Mouse (Mus musculus) right cerebral cortex, postnatal 14 days (tissue): ENCODE measurements around the gene Fyco1.
"Not testable (repeated sequence)": the region's sequence is repeated elsewhere in the genome, so short reads cannot be mapped to it uniquely, and the experiment has no call there.

Source experiments
- DNase-seq: peaks from one replicate; pipeline ENCODE4 v3.0.0; 2022

Gene Fyco1

DNA sequence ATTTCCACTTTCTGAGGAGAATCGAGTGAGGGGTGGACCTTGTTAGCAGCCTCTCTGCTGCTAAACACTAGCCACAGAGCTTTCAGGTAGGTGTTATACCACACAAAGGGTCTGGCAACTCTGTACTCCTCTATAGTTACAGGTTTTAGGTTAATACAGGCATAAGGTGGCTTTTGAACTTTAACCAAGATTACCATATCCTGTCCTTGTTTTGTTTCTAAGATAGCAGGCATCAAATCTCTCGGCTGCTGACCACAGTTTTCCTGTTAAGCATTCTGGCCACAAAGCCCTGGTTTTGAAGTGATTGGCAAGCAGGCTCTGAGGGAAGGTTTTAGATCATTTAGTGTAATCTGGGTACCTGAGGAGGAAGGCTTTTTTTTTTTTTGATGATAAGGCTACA is 37.4 kb downstream of the Fyco1 start:
- no peak for DNase-seq

DNA sequence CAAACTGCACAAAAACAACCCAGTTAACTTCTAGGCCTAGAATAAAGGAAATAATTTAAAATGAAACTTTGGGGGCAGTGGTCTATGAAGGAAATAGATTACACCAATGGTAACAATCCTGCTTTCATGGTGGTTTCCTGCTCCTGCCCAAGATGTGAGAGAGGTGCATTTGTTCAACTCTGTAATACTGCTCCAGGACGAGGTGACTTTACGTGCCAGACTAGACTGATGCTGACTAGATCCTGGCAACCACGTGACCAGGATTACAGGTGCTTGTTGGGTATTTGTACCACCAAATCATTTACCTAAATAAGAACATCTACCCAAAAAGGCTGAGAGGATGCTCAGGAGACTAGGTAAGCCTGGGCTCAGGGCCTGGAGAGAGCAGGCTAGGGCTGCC is 39.9 kb downstream of the Fyco1 start:
- no peak for DNase-seq

DNA sequence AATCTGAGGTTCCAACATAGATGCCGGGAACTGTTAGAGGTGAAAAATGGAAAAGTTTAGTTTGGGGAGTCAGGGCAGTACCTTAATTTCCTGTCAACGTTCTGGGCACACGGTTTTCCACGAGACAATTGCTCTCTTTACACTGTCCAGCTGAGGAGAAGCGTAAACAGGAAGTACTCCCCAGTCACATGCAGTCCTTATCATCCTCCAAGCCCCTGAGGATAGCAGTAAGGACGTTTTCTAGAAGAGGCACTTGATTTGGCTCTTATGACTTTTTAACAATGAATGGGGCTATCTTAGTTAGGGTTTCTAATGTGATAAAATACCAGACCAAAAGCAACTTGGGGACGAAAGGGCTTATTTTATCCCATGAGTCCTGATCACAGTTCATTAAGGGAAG is 43.1 kb downstream of the Fyco1 start:
- DNase-seq, result no peak

DNA sequence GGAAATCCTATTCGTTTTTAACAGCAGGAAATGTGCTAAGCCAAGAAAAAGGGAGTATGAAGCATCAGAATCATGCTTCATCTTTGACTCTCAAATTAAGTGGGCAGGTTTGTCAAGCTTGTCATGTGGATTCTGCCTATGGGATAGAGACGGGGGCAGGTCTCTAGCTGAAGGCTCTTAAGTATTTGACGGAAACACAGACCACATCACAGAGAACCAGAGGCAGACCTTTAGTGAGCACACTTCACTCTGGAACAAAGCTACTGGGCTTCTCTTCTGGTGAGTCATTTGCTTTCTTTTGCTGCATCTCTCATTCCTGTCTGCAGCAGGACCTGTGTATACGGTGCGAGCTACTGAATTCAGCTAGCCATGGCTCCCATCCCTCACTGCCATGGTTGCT is 45.4 kb downstream of the Fyco1 start, which contains the start of gene Cxcr6:
TSS of gene Cxcr6 (plus strand) at position 209 of the 400 bp plus-strand sequence.
- no peak for DNase-seq

DNA sequence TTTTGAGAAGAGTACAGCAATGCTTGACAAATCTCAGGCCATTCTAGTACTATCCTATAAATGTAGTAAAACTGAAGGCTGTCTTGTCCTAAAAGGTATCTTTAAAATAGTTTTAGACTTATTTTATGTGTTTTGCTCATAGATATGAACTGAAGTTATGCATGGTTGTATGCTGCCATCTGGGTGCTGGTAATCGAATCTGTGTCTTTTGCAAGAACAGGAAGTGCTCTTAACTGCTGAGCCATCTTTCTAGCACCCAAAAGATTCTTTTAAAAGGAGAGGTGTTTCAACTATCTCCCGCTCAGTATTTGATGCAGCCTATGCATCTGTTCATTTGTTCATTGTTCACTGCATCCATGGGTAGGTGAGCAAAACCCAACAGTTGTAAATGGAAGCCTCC is 46.5 kb downstream of the Fyco1 start:
- no peak for DNase-seq

DNA sequence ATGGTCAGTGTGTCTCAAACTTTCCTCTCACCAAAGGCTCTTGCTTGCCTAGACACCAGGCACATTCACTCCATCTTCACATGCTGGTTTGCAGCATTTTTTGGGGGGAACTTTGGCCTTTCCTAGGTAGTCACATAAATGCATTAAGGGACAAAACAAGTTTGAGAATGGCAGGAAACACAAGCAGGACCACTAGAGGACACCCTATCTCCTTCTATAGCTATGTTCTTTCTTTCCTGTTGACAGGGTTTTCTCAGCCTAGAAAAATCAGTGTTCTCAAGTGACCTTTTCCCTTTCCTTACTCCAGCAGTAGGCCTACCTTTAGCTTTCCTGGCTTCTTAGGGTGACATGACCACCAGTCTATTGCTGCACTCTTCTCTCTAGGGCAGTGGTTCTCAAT is 48.8 kb downstream of the Fyco1 start:
- no peak for DNase-seq

DNA sequence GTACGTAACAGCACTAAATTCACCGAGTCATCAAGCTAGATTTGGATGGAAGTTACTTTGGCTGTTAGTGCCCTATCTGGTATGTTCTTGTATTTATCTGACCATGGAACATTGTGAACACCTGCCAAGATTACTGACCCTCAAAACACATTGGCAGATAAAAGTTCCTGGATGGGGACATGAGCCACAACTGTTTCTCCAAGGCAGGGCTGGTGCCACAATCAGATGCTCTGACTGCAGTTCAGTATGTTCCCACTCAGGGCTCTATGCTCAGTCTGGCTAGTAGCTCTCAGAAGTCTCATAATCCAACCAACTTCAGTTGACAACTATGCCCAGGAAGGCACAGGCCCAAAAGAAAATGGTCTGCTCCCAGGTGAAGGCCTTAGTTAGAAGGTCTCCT is 49.3 kb downstream of the Fyco1 start:
- no peak for DNase-seq

DNA sequence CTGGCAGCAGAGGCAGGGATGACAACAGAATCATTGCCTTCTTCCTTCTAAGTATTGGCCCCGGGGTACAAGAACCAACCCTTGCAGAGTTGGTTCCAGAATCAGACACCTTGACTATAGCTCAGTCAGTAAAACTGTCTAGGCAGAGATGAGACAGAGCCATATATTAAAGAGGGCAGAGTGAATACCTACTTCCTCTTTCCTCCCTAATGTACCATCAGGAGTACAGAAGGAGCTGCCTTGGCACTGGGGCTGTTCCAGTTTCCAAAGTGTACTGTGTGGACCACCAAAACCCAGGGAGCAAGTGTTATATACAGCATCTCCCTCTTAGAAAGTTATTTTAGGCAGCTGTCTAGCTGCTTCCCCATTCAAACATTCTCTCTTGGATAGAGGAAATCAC is 50.2 kb downstream of the Fyco1 start:
- DNase-seq, result no peak

DNA sequence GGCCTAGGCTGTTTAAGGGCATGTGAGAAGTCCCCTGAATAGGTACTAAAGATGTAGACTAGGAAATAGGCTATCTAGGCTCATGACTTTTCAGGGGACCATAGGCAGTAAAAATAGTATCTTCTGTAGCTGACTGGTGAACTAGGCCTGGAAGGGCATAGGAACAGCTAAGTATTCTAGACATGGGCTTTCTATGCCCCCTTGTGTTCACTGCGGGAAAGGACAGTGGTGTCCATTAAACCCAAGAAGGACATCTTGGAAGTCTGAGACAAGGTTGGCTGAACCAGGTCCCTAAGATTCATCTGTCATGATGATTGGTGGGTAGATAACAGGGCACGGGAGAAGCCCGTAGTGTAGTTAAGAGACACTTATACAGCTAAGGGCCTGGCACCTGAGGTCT is 55.5 kb downstream of the Fyco1 start:
- peak; percentile 48 for DNase-seq

DNA sequence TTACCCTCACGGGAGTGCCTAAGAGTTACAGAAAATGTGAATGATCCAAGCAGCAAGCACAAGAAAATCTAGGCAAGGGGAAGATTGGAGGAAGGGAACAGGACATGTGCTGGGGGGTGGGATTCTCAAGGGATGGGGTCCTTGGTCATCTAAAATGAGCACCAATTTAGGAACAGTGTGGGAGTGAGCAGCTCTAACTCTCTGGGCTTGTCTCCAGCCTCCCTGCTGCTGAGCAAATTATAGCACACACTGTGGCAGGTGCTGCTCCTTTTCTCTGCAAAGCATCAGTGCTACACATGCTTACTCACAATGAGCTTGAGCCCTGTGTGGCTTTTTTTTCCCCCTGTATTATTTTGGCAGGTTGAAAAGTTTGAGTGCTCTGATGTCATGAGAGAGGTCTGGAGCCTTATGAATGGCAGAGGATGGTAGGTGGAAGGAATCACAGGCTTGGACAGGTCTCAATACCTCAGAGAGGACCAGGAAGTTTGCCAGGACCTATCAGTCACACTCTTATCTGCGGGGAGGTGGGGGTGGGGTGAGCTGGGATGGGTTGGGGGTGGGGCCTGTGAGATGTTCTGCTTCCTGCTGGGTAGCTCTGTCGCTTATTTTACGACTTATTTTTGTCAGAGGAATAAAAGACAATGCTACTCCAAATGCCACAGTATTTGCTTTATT is 62.7 kb downstream of the Fyco1 start:
- DNase-seq, result peak; percentile 10

DNA sequence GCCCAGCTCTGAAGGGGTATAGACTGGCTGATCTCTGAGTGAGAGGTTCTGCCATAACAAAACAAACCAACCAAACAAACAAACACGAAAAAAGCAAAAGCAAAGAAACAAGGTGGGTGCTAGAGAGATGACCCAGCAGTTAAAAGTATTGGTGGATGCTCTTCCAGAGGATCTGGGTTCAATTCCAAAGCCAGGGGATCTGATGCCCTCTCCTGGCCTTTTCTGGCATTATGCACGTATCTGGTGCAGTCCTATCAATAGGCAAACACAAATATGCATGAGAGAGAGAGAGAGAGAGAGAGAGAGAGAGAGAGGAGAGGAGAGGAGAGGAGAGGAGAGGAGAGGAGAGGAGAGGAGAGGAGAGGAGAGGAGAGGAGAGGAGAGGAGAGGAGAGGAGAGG is 78.4 kb downstream of the Fyco1 start:
- DNase-seq, result not testable (repeated sequence)

DNA sequence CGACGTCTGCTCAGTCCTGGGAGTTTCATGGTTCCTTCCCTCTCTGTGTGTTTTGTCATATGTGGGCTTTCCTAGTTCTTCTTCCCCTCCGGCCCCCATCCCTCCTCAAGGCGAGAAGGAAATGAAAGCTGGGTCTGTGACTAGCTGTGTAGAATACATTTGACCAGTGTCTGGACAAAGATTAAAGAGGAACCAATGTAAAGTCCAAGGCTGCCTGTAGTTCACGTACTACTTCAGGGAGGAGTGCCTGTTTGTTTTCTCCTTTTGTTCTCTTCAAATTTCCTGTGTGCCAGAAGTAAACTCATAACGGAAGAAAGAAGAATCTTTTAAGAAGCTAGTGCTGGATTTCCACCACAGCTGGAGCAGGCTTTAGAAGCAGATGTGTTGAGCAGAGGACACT is 82.2 kb downstream of the Fyco1 start:
- no peak for DNase-seq

DNA sequence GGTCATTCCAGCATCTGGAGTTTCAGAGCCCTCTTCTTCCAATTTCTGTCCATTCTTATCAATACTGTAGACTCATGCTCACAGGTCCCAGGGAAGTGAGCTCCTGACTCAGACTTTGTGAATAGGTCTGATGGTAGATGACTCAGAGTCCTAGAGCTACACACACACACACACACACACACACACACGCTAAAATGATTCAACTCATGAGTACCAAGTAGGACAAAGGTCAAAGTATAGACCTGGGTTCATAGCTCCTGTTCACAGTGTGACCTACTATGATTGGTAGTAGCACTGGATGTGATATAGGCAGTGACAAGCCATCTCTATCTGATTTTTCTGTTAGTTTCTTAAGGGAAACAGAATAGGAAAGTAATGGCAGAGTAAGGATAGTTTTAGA is 83.3 kb downstream of the Fyco1 start:
- no peak for DNase-seq

DNA sequence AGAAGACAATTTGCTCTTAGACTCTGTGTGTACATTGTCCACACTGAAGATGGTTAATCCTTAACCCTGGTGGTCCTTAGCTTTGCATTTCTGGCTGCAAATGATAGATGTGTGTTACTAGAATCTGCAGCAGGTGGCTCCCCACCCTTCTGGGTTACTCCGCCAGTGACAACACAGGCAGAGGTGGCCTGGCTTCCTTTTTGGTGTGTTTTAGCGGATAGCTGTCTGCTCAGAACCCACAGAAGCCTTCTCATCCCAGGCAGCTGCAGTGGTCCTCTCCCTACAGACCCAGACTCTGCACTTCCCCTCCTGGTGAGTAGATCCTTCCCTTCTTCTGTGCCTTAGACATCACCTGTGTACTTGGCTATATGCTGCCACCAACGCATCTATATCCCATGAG is 84.7 kb downstream of the Fyco1 start:
- no peak for DNase-seq

DNA sequence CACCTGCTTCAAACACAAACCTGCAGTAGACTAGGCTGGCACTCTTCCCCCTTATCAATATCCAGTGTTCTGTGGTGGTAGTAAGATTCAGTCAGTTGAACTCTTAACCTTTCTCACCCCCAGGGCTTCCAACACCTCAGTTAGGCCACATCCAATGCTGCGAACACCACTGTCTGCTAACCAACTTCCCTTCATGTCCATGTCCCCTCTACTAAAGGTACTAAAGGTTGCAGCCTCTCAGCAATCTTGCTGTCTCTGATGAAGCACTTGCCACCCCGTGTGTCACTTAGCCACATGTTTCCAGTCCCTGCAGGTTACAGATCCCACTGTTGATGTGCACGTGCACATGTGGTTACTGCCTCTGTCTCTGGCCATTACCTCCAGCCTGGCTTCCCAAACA is 87.9 kb downstream of the Fyco1 start:
- DNase-seq, result no peak

DNA sequence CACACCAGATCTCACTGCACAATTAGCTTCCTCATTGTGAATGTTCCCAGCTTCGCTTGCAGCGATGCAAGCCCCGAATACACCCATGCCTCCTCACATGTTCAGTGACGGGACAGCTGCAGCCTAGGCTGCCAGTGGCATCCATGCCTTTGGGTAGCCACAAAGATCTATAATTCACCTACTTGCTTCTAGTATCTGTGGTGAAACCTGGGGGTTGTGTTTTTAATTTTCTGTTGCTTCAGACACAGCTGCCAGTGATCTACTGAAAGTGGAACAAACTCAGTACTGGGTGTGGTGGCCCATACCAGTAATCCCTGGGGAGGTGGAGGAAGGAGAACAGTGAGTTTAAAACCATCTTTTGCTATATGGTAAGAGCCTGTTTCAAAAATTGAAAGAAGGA is 88.8 kb downstream of the Fyco1 start:
- no peak for DNase-seq

DNA sequence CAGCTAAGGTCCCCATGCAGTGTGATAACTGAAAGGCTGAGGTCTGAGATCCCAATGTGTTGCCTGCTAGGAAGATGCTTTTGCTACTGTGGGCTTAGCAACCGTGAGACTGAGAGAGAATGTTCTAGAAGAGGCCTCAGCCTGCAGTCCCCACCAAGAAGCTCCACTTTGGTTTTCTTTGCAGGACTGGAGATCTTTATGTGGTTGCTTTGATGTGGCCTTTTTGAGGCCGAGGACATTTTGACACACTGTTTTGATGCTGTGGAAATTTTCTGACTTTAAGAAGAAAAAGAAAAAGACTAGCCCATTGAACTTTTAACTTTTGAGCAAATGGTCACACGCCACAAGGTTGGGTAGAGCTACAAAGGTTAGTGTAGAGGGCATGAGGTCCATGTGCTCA is 90.9 kb downstream of the Fyco1 start:
- DNase-seq, result no peak

DNA sequence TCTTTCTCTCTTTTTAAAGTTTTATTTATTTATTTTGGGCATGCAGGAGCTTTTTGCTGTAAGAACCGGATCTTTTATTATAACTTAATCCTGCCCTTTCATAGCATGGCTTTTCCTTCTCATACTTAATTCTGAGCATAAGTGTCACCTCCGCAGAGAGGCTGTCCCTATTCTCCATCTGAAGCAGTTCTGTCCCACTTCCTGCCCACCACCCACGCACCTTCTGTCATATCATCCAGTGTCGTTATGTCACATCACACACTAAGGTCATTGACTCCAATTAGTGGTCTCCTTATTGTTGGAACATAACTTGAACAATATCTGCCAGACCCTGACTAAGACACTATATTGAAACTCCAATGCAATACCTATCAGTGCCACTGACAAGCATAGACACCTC is 93.1 kb downstream of the Fyco1 start:
- no peak for DNase-seq

DNA sequence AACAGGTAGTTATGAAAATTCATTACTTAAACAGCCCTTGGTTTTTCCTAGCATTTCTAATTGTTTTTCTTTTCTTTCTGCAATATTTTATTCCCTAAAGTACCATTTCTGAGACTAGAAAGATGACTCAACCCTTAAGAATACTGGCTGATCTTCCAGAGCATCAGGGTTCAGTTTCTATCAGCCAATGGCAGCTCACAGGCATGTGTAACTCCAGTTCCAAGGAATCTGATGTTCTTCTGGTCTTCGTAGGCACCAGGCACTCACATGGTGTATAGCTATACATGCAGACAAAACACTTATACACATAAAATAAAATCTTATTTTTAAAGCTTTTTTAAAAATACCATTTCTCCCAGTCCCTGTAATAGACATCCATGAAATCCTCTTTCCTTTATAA is 93.5 kb downstream of the Fyco1 start:
- no peak for DNase-seq

DNA sequence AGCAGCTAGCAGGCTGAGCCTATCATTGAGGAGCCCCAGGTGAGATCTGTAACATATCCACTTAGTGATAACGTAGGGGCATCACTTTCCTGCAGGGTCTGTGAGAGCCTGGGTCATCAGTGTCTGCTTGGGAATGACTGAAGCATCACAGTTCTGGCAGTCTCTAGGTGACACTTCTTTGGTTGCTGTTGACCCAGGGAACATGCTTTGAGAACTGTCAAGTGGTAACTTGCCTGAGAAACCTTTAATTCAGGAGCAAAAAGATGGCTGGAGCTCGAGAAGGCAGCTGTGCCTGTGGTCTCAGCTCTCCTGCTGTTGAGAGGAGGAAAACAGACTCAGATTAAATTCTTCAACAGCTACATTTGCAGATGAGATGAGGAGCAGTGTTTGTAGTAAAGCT is 94.4 kb downstream of the Fyco1 start:
- DNase-seq, result no peak

DNA sequence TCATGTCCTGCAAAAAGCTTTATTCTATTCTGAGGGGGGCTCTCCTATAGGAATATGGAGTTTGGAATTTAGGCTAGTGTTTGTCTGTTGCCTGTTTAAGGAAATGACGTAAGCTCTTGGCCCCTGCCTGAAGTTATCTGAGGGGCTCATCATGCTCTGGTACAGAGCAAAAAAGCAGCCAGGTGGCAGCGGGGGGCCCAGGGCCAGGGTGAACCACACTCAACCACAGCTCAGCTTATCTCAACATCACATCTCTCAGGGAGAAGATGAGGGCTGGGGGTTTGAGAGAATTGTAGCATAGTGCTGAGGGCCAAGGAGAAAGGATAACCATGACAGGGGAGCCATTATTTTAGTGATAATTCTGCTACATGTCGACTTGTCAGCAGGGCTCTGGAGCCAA is 94.9 kb downstream of the Fyco1 start:
- no peak for DNase-seq

DNA sequence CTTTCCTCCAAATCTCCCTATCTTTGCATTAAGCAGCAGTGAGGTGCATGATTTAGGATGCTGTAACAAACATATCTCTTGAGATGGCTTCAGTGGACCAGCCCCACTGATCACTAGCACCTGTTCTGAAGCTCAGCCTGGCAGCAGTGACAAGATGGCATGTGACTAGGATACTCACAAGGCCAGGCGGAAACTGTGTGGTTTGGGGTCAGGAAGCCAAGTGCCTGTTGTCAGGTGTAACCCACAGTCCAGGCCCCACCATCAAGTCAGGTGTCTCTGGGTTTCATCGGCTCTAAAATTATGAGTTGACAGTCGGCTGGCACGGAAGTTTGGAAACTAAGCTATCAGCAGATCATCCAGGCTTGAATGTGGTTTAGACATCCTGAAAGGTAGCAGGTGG is 97.4 kb downstream of the Fyco1 start:
- no peak for DNase-seq

DNA sequence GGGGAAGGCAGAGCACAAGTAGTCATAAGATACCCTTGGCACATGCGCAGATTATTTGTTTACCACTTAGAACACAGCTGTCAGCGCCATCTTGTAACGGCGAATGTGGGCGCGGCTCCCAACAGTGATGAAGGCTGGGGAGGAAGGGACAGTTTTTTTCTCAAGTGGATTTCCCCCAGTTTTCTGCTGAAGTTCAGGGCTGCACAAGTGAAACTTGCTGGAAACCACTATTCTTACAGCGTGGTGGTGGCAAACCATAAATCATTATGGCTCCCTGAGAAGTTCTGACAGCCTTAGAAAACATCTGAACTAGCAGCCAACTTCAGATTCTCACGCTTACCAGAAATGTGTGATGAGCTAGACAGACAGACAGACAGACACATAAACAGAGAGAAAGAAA is 102.0 kb downstream of the Fyco1 start:
- DNase-seq, result not testable (repeated sequence)

DNA sequence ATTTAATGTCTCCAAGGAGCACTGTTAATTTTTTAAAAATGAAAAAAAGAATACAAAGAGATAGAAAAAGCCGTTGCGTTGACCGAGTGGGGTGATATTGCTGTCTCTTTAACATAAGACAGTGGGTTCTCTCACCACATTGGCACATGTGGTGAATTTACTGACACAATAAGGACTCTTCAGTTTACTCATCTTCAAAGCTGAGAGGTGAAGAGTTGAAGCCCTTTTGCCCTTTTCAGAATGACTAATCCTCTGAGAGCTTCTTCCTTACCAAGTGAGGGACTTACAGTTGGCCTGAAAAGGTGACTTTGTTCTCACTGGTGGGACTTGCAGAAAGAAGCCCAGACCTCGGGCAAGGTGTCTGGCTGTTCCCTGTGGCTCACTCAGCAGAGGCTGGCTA is 110.9 kb downstream of the Fyco1 start:
- DNase-seq, result no peak
